Mouse (Mus musculus): ENCODE measurements around the gene Col11a2. TPM values are rescaled to one million over a fixed set of nuclear protein-coding genes. Genes with fewer than 3 reads are reported as not detected.
A peak's percentile ranks its signal among the peaks of the same experiment; 100 is the strongest.

The Col11a2 gene
- polyA plus RNA-seq, 1 experiment from 2014 or later, result 1.6 TPM

DNA sequence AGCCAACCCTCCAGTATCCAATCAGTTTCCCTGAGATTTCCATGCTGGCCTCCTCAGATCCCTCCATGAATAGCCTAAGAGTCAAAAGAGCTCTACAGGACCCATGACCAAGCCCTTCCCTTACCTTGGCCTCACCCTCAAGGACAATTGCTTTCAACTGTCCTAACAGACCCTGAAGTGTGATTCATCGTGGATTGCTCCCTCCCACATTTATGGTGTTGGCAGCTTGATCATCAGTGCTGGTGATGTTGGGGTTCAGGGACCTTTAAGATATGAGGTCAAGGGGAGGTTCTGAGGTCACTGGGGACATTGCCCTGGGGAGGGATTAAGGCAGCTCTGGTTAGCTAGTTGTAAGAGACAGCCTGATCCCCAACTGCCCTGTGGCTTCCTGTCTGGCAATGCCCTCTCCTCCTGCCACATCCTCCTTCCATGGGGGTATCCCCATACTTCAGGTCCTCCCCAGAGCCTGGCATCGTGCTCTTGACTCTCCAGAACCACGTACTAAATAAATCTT lies 57.3 kb downstream of the Col11a2 start:
- 26% methylated on average over 3 of the region's 3 CpGs for WGBS (ENCODE audit: missing documents)
- H3K79me2 ChIP-seq (ENCODE audit: inconsistent target), result no peaks in the 10 kb centered on the region; the same call in 1 of the 2 replicates
- no peak overlapping the region for H3K27ac ChIP-seq
- H3K36me3 ChIP-seq (ENCODE audit: inconsistent target), result no peaks in the 10 kb centered on the region
- H3K4me3 ChIP-seq (ENCODE audit: inconsistent target), result no peak overlapping the region

DNA sequence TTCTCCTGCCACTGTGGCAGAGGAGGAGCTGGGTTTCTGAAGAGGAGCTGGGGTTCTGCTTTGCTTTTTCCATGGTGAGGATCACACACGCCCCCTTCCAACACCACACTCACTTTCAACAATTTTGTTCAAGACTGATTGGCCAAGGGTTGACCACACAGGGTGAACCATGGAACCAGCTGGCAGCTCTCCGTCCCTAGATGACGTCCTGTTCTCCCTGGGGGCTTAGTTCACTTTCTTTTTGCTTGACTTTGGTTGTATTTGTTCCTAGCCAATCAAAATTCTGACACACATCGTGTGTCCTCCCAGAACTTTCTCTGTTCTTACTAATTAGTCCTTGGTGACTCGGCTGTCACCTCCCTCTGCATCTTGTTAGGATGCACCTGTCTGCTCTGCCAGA lies 58.0 kb downstream of the Col11a2 start:
- H3K4me3 ChIP-seq (ENCODE audit: inconsistent target), result no peak overlapping the region
- 59% methylated on average over 5 of the region's 5 CpGs for WGBS (ENCODE audit: missing documents)
- H3K36me3 ChIP-seq (ENCODE audit: inconsistent target), result no peaks in the 10 kb centered on the region
- no peak overlapping the region for H3K27ac ChIP-seq
- no peaks in the 10 kb centered on the region; the same call in 1 of the 2 replicates for H3K79me2 ChIP-seq (ENCODE audit: inconsistent target)

DNA sequence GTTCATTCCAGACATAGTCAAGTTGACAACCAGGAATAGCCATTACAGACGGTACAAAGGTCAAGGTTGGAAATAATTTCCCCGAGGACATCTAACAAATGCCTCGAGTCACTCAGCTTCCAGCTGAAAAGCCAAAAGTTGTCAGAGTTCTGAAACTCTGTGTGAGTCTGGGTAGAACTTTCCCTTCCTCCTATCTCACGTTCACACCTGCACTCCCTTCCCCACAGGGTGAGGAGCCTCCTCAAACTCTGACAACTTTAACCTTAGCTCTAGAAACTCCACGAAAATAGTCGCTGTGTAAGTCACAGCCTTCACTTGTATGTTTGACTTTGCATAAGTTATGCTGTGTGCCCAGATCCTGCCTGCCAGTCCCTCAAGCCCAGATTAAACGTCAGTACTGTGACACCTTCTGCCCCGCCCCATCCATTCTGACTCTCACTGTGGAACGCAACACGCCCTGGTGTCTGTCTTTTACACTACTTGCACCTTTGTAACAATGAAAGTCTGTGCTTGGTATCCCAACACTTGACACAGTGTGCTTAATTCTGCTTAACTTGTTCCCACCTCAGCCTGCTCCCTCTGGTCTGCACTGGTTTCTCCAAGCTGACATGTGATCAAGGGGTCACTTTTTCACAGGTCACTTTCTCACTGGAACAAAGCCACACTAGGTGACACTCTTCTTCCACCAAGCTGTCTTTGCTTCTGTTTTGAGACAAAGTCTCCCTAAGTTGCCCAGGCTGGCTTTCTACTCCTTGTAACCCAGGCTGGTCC lies 59.7 kb downstream of the Col11a2 start:
- whole genome bisulfite sequencing (ENCODE audit: missing documents), result 73% methylated on average over 9 of the region's 10 CpGs
- no peaks in the 10 kb centered on the region for H3K36me3 ChIP-seq (ENCODE audit: inconsistent target)
- no peak overlapping the region for H3K27ac ChIP-seq
- H3K79me2 ChIP-seq (ENCODE audit: inconsistent target), result no peaks in the 10 kb centered on the region; the same call in 1 of the 2 replicates
- H3K4me3 ChIP-seq (ENCODE audit: inconsistent target), result no peak overlapping the region

DNA sequence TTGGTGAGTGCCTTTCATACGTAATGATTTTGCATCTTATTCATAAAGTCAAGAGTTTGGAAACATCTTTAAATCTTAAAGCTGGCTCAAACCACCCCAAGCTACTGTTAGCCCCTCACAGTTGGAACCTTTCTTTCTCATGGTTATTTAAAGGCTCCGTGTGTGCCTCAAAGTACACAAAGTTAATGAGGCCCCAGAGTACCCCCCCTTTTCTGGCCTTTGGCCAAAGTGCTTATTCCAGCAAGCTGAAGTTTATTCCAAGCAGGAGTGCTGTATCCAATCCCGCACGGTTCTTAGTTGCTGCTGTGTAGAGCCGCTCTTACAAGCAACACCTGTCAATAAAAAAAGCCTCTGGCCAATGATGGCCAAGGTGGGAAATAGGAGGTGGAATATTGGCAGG lies 60.3 kb downstream of the Col11a2 start:
- Histone ChIP-seq H3K27ac (no peak overlapping the region), H3K4me3 (ENCODE audit: inconsistent target) (no peak overlapping the region), H3K79me2 (ENCODE audit: inconsistent target) (no peaks in the 10 kb centered on the region; the same call in 1 of the 2 replicates), H3K36me3 (ENCODE audit: inconsistent target) (no peaks in the 10 kb centered on the region)
- 78% methylated on average over 5 of the region's 5 CpGs for WGBS (ENCODE audit: missing documents)

DNA sequence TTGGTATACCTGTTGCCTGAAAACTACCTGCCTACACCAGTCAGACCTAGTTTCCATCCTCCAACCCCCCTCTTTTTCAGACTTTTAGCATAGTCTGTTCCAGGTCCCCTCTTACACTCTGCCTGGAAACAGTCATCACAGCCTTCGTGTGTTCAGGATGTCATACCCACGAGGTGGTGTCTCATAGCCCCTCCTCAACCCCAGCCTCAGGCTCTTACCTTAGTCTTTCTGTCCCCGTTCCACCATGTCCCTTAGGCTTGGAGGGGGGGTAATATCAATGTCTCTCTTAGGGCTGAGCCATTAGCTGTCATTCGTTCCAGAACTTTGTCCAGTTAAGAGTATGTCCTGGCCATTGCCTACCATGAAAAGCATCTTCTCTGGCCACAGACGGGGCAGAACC lies 61.9 kb downstream of the Col11a2 start:
- H3K36me3 ChIP-seq (ENCODE audit: inconsistent target), result no peaks in the 10 kb centered on the region
- WGBS (ENCODE audit: missing documents), result 26% methylated on average over 5 of the region's 5 CpGs
- H3K4me3 ChIP-seq (ENCODE audit: inconsistent target), result peak overlapping the region; percentile 37; the same call in 1 of the 2 replicates
- H3K27ac ChIP-seq, result peak overlapping the region; percentile 78
- no peaks in the 10 kb centered on the region; the same call in 1 of the 2 replicates for H3K79me2 ChIP-seq (ENCODE audit: inconsistent target)

DNA sequence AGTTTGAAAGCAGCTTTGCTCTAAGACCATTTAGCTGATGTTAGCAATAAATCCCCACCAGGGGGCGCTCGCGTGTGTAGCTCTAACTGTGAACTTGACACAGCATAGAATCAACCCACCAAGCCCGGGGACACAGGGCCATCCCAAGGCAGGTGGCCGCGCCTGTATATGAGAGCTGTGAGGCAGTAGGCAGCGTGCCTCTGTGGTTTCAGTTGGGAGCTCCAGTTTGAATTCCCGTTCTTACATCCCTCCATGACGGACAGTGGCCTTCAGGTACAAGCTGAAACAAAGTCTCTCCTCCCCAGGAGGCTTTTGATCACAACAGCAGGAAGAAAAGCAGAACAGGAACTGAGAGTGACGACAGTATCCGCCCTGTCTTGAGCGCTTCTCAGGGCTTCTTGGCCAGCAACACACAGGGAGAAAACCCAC lies 62.4 kb downstream of the Col11a2 start:
- H3K79me2 ChIP-seq (ENCODE audit: inconsistent target), result no peaks in the 10 kb centered on the region; the same call in 1 of the 2 replicates
- peak overlapping the region; percentile 78 for H3K27ac ChIP-seq
- H3K4me3 ChIP-seq (ENCODE audit: inconsistent target), result peak overlapping the region; percentile 37
- H3K36me3 ChIP-seq (ENCODE audit: inconsistent target), result no peaks in the 10 kb centered on the region
- WGBS (ENCODE audit: missing documents), result 2% methylated on average over 12 of the region's 12 CpGs

DNA sequence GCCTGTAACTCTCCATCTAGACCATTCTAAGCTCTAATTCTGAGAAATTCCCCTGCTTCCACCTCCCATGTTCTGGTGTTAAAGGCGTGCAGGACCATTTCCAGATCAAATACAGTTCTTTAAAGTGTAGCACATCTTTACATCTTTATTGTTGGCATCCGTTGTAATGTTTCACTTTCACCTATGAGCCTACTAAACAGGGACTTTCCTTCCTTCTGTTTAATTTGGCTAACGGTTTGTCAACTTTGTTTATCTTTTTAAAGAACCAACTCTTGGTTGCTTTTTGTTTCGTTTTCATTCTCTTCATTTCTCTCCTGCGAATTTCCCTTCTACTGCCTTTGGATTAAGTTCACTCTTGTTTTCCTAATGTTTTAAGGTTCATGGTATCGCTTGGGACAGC lies 63.6 kb downstream of the Col11a2 start:
- Histone ChIP-seq H3K79me2 (ENCODE audit: inconsistent target) (no peaks in the 10 kb centered on the region; the same call in 1 of the 2 replicates), H3K27ac (0 out of 2 replicates have a peak overlapping the region, but pooled peaks have one; percentile 78), H3K36me3 (ENCODE audit: inconsistent target) (no peaks in the 10 kb centered on the region), H3K4me3 (ENCODE audit: inconsistent target) (peak overlapping the region; percentile 11; the same call in 1 of the 2 replicates)
- 4% methylated on average over 6 of the region's 6 CpGs for WGBS (ENCODE audit: missing documents)

DNA sequence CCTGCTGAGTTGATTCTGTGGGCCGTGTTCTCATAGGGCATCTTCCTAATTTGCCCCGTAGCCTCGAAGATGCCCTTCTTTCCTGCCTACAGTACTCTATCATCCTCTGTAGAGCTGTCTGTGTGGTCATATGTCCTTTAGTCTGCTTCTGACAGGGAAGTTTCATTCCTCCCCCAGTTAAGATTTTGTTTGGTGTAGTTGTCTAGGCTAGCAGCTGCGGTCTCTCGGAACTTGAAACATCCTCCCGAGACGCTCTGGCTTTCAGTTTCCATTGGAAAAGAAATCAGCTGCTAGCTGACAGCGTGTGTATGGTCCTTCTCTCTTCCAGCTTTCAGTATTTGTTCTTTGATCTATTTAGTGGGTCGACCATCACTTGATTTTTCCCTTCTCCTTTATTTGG lies 65.6 kb downstream of the Col11a2 start:
- Histone ChIP-seq H3K4me3 (ENCODE audit: inconsistent target) (no peak overlapping the region), H3K79me2 (ENCODE audit: inconsistent target) (no peaks in the 10 kb centered on the region; the same call in 1 of the 2 replicates), H3K27ac (no peak overlapping the region), H3K36me3 (ENCODE audit: inconsistent target) (no peaks in the 10 kb centered on the region)
- WGBS (ENCODE audit: missing documents), result 73% methylated on average over 9 of the region's 9 CpGs

DNA sequence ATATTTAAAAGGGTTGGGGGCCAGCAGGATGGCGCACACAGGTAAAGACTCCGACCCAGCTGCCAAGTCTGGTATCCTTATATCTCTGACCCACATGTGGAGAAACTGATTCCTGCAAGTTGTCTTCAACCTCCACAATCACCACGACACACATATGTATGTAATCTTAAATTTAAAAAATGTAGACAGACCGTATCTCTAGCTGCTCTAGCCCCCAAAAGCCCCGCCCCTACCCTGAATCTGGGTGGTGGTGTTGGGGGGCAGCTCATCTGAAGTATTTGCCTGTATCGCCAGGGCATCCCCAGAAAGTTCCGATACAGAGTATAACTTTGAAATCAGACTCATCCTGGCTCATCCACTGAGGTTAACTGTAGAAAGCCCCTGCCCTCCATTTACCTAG lies 67.3 kb downstream of the Col11a2 start:
- Histone ChIP-seq H3K4me3 (ENCODE audit: inconsistent target) (no peak overlapping the region), H3K36me3 (ENCODE audit: inconsistent target) (peaks cover 7% of the 10 kb centered on the region), H3K27ac (no peak overlapping the region), H3K79me2 (ENCODE audit: inconsistent target) (no peaks in the 10 kb centered on the region)
- WGBS (ENCODE audit: missing documents), result 92% methylated on average over 6 of the region's 7 CpGs

DNA sequence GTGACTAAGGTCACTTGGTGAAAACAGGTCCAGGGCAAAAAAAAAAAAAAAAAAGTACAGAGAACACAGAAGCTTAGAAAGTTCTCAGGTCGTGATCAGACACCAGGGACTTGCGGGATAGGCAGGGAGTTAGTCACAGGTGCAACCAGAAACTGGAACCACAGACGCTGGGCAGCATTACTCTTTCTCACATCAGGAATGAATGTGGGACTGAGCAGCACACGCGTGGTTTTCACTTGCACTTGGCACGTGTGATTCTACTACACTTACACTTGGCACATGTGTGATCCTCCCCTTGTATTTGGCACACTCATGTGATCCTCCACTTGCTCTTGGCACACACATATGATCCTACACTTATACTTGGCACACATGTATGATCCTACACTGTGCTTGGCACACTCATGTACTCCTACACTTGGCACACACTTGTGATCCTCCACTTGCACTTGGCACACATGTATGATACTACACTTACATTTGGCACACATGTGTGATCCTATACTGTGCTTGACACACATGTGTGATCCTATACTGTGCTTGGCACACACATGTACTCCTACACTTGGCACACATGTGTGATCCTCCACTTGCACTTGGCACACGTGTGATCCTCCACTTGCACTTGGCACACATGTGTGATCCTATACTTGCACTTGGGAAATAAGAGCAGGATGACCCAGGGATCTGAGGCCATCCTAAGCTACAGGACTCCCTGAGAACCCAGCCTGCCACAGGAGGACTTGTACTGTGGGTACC lies 68.1 kb downstream of the Col11a2 start:
- H3K79me2 ChIP-seq (ENCODE audit: inconsistent target), result peaks cover under 1% of the 10 kb centered on the region; the same call in 1 of the 2 replicates
- H3K4me3 ChIP-seq (ENCODE audit: inconsistent target), result no peak overlapping the region
- peaks cover 14% of the 10 kb centered on the region for H3K36me3 ChIP-seq (ENCODE audit: inconsistent target)
- 91% methylated on average over 7 of the region's 7 CpGs for WGBS (ENCODE audit: missing documents)
- no peak overlapping the region for H3K27ac ChIP-seq

DNA sequence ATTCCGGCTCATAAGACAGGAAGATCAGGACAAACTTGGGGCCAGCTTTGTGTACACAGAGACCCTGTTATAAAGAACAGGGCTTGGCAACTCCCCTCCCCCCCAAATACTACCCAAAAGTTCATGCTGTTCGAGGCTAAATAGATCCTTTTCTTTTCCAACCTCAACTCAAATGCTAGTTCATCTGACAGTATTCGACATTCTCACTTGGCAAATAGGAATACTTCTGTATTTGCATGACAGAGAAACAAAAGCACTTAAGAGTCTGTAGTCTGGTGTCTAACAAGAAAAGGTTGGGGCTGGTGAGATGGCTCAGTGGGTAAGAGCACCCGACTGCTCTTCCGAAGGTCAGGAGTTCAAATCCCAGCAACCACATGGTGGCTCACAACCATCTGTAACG lies 69.2 kb downstream of the Col11a2 start:
- WGBS (ENCODE audit: missing documents), result 100% methylated on average over 3 of the region's 6 CpGs
- Histone ChIP-seq H3K79me2 (ENCODE audit: inconsistent target) (peaks cover 12% of the 10 kb centered on the region), H3K4me3 (ENCODE audit: inconsistent target) (no peak overlapping the region), H3K27ac (no peak overlapping the region), H3K36me3 (ENCODE audit: inconsistent target) (peaks cover 26% of the 10 kb centered on the region)

DNA sequence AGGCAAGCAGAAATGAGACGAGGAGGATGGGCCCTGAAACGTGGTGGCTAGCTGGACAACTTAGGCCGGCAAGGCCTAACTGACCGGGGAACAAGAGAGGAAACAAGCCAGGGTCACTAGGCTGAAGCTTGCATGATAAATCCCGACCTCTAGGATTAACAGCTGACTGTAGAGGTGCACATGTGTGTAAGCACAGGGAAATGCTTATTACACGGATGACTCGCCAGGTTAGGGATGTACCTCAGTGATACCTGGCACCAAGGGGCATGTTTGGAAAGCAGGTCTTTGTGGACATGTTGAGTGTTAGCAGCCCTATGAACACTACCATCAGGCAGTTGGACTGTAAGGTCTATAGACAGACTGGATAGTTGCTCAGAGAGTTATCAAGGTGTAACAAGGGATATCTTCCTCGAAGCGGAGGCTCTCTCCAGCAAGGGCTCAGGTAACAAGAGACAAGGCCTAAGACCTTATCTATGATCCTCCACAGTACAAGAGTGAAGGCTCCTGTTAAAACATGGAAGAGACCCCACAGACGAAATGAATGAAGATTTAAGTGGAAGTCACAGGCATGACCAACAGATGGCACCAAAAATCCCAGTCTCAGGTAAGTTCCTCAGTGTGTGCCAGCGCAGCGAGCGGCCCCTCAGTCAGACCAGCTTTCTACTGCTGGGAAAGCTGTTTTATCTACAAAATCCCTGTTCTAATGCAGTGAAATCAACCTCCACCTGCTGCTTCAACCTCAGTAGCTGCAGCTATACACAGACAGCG lies 70.0 kb downstream of the Col11a2 start:
- 82% methylated on average over 14 of the region's 14 CpGs for WGBS (ENCODE audit: missing documents)
- Histone ChIP-seq H3K27ac (no peak overlapping the region), H3K79me2 (ENCODE audit: inconsistent target) (peaks cover 20% of the 10 kb centered on the region), H3K4me3 (ENCODE audit: inconsistent target) (no peak overlapping the region), H3K36me3 (ENCODE audit: inconsistent target) (peaks cover 33% of the 10 kb centered on the region)

DNA sequence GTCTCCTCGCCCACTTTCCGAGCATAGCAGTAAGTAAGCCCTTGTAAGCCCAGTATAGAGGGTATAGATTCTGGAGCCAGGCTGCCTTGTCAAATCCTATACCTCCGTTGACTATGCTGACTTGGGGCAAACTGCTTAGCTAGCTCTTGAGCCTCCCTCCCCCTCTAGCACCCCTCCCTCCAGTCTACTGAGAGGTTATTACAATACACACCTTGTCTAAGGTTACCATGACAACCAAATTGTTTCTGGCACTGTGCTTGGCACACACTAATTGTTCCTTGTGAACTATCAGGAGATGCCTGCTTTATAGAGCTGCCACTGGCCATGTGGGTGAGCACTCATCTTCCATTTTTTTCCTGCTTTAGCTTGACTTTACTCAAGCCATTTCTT lies 70.6 kb downstream of the Col11a2 start:
- Histone ChIP-seq H3K27ac (no peak overlapping the region), H3K79me2 (ENCODE audit: inconsistent target) (peaks cover 26% of the 10 kb centered on the region), H3K4me3 (ENCODE audit: inconsistent target) (no peak overlapping the region), H3K36me3 (ENCODE audit: inconsistent target) (peaks cover 39% of the 10 kb centered on the region)
- 86% methylated on average over 3 of the region's 3 CpGs for WGBS (ENCODE audit: missing documents)

DNA sequence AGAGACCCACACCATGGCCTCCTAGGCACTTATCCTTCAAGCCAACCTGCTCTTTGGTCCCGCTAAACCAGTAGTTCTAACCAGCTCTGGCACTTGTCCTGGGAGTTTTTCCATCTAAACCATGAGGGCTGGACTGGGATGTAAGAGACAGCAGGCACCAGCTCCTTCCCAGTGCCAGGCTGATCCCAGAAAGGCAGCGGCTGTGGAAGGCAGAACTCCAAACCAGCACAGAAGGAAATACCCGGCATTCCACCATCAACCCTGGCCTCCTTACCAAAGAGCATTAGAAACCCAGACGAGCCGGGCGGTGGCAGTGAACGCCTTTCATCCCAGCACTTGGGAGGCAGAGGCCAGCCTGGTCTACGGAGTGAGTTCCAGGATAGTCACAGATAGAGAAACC lies 71.1 kb downstream of the Col11a2 start:
- H3K36me3 ChIP-seq (ENCODE audit: inconsistent target), result peaks cover 44% of the 10 kb centered on the region
- 91% methylated on average over 8 of the region's 8 CpGs for WGBS (ENCODE audit: missing documents)
- H3K79me2 ChIP-seq (ENCODE audit: inconsistent target), result peaks cover 31% of the 10 kb centered on the region
- H3K4me3 ChIP-seq (ENCODE audit: inconsistent target), result no peak overlapping the region
- no peak overlapping the region for H3K27ac ChIP-seq

All from macrophage (primary cell).